Mouse (Mus musculus): Measurements from ENCODE around the gene Suclg2. TPM values are rescaled to one million over a fixed set of nuclear protein-coding genes. Genes with fewer than 3 reads are reported as not detected.
A peak's percentile ranks its signal among the peaks of the same experiment; 100 is the strongest.

The Suclg2 gene
- total and polyA plus RNA-seq, 3 experiments: 47.8 to 179 (median 151) TPM

- H3K4me1 ChIP-seq (ENCODE audit: control insufficient read depth, insufficient read depth, low read length): peaks cover 5% of the 10 kb centered on the region
- H3K27me3 ChIP-seq (ENCODE audit: control insufficient read depth, insufficient read depth, low read length): no peaks in the 10 kb centered on the region
- DNase-seq: no peak
- H3K79me2 ChIP-seq (replicated peaks; ENCODE audit: control insufficient read depth, insufficient read depth, low read length): no peaks in the 10 kb centered on the region; the same call in 1 of the 2 replicates
- H3K4me3 ChIP-seq: no peak overlapping the region
- no peaks in the 10 kb centered on the region for H3K36me3 ChIP-seq (ENCODE audit: control insufficient read depth, insufficient read depth, low read length)
- no peak overlapping the region for H3K27ac ChIP-seq
- no peak for TF ChIP-seq CTCF (IDR thresholded peaks at IDR 0.05)
- no peak for TF ChIP-seq EP300 (IDR thresholded peaks at IDR 0.05; ENCODE audit: insufficient read depth, low read depth, low read length)
- no peak for TF ChIP-seq POLR2A (IDR thresholded peaks at IDR 0.05; ENCODE audit: insufficient read depth, low read depth, low read length)
- WGBS: 90% methylated on average over 5 of the region's 5 CpGs
- no peak overlapping the region for H3K9ac ChIP-seq (ENCODE audit: low read depth, low read length)
- intact Hi-C loops (cut with DNase I): no loop called here
These were observed 2.1 kb downstream of the Suclg2 start for GRCm38 (mm10) chr6:95716476-95716875.

- DNase-seq: peak; percentile 51 to 64
- H3K4me1 ChIP-seq (ENCODE audit: control insufficient read depth, insufficient read depth, low read length): peaks cover 3% of the 10 kb centered on the region
- intact Hi-C loops (cut with DNase I): no loop called here
- H3K27me3 ChIP-seq (ENCODE audit: control insufficient read depth, insufficient read depth, low read length): no peaks in the 10 kb centered on the region
- 3% methylated on average over 5 of the region's 5 CpGs for WGBS
- no peaks in the 10 kb centered on the region for H3K36me3 ChIP-seq (ENCODE audit: control insufficient read depth, insufficient read depth, low read length)
- H3K4me3 ChIP-seq: no peak overlapping the region
- H3K9ac ChIP-seq (ENCODE audit: low read depth, low read length): no peak overlapping the region
- H3K27ac ChIP-seq: peak overlapping the region; percentile 24
- peaks cover 1% of the 10 kb centered on the region; the same call in 1 of the 2 replicates for H3K79me2 ChIP-seq (replicated peaks; ENCODE audit: control insufficient read depth, insufficient read depth, low read length)
- TF ChIP-seq CTCF (IDR thresholded peaks at IDR 0.05): peak; percentile 45
- no peak for TF ChIP-seq POLR2A (IDR thresholded peaks at IDR 0.05; ENCODE audit: insufficient read depth, low read depth, low read length)
- no peak for TF ChIP-seq EP300 (IDR thresholded peaks at IDR 0.05; ENCODE audit: insufficient read depth, low read depth, low read length)
These were observed 5.4 kb downstream of the Suclg2 start for GRCm38 (mm10) chr6:95713245-95713644.

- TF ChIP-seq CTCF (IDR thresholded peaks at IDR 0.05): no peak
- TF ChIP-seq EP300 (IDR thresholded peaks at IDR 0.05; ENCODE audit: insufficient read depth, low read depth, low read length): no peak
- no peak for TF ChIP-seq POLR2A (IDR thresholded peaks at IDR 0.05; ENCODE audit: insufficient read depth, low read depth, low read length)
- DNase-seq: no peak
- no peak overlapping the region for H3K9ac ChIP-seq (ENCODE audit: low read depth, low read length)
- WGBS: 87% methylated on average over 4 of the region's 4 CpGs
- H3K27ac ChIP-seq: no peak overlapping the region
- intact Hi-C loops (cut with DNase I): no loop called here
- no peaks in the 10 kb centered on the region for H3K36me3 ChIP-seq (ENCODE audit: control insufficient read depth, insufficient read depth, low read length)
- peaks cover 3% of the 10 kb centered on the region for H3K4me1 ChIP-seq (ENCODE audit: control insufficient read depth, insufficient read depth, low read length)
- no peak overlapping the region for H3K4me3 ChIP-seq
- peaks cover 1% of the 10 kb centered on the region; the same call in 1 of the 2 replicates for H3K79me2 ChIP-seq (replicated peaks; ENCODE audit: control insufficient read depth, insufficient read depth, low read length)
- H3K27me3 ChIP-seq (ENCODE audit: control insufficient read depth, insufficient read depth, low read length): no peaks in the 10 kb centered on the region
These were observed 6.5 kb downstream of the Suclg2 start for GRCm38 (mm10) chr6:95712081-95712480.

DNA sequence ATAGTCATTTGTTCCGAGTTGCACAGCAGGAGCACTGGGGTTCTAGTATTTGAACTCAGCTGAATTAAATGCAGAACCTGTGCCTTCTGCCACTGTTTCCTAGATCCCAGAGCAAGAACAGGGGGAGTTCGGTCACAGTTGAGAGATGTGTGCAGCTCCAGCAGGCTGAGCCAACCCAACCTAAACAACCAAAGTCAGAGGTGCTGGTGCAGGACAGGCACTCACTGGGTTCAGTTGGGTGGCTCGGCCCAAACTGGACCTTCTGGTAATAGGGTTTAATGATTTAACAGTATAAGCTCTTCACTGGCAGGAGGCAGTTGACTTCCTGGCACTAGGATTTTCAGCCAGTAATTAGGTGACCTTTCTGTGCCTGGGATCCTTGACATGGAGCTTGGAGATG is 6.9 kb downstream of the Suclg2 start:
- H3K36me3 ChIP-seq (ENCODE audit: control insufficient read depth, insufficient read depth, low read length): no peaks in the 10 kb centered on the region
- H3K4me3 ChIP-seq: no peak overlapping the region
- intact Hi-C loops (cut with DNase I): no loop called here
- H3K9ac ChIP-seq (ENCODE audit: low read depth, low read length): no peak overlapping the region
- no peaks in the 10 kb centered on the region for H3K27me3 ChIP-seq (ENCODE audit: control insufficient read depth, insufficient read depth, low read length)
- H3K79me2 ChIP-seq (replicated peaks; ENCODE audit: control insufficient read depth, insufficient read depth, low read length): peaks cover 1% of the 10 kb centered on the region; the same call in 1 of the 2 replicates
- TF ChIP-seq POLR2A (IDR thresholded peaks at IDR 0.05; ENCODE audit: insufficient read depth, low read depth, low read length): no peak
- no peak for TF ChIP-seq EP300 (IDR thresholded peaks at IDR 0.05; ENCODE audit: insufficient read depth, low read depth, low read length)
- no peak for TF ChIP-seq CTCF (IDR thresholded peaks at IDR 0.05)
- H3K27ac ChIP-seq: no peak overlapping the region
- H3K4me1 ChIP-seq (ENCODE audit: control insufficient read depth, insufficient read depth, low read length): peaks cover 3% of the 10 kb centered on the region
- 94% methylated on average over 3 of the region's 3 CpGs for WGBS
- DNase-seq: no peak

GRCm38 (mm10) chr6:95710886-95711285 is 7.7 kb downstream of the Suclg2 start:
- no peak overlapping the region for H3K27ac ChIP-seq
- no peak overlapping the region for H3K4me3 ChIP-seq
- H3K27me3 ChIP-seq (ENCODE audit: control insufficient read depth, insufficient read depth, low read length): no peaks in the 10 kb centered on the region
- H3K4me1 ChIP-seq (ENCODE audit: control insufficient read depth, insufficient read depth, low read length): peaks cover 3% of the 10 kb centered on the region
- TF ChIP-seq EP300 (IDR thresholded peaks at IDR 0.05; ENCODE audit: insufficient read depth, low read depth, low read length) (no peak), POLR2A (IDR thresholded peaks at IDR 0.05; ENCODE audit: insufficient read depth, low read depth, low read length) (no peak), CTCF (IDR thresholded peaks at IDR 0.05) (no peak)
- intact Hi-C loops (cut with DNase I): no loop called here
- no peak for DNase-seq
- no peak overlapping the region for H3K9ac ChIP-seq (ENCODE audit: low read depth, low read length)
- WGBS: 91% methylated on average over 6 of the region's 6 CpGs
- H3K36me3 ChIP-seq (ENCODE audit: control insufficient read depth, insufficient read depth, low read length): no peaks in the 10 kb centered on the region
- peaks cover 1% of the 10 kb centered on the region; the same call in 1 of the 2 replicates for H3K79me2 ChIP-seq (replicated peaks; ENCODE audit: control insufficient read depth, insufficient read depth, low read length)

GRCm38 (mm10) chr6:95709531-95709930 is 9.1 kb downstream of the Suclg2 start:
- H3K79me2 ChIP-seq (replicated peaks; ENCODE audit: control insufficient read depth, insufficient read depth, low read length): peaks cover 1% of the 10 kb centered on the region; the same call in 1 of the 2 replicates
- no peak overlapping the region for H3K9ac ChIP-seq (ENCODE audit: low read depth, low read length)
- no peaks in the 10 kb centered on the region for H3K36me3 ChIP-seq (ENCODE audit: control insufficient read depth, insufficient read depth, low read length)
- H3K27me3 ChIP-seq (ENCODE audit: control insufficient read depth, insufficient read depth, low read length): no peaks in the 10 kb centered on the region
- no peak overlapping the region for H3K4me3 ChIP-seq
- intact Hi-C loops (cut with DNase I): no loop called here
- no peak overlapping the region for H3K27ac ChIP-seq
- no peak for TF ChIP-seq CTCF (IDR thresholded peaks at IDR 0.05)
- TF ChIP-seq POLR2A (IDR thresholded peaks at IDR 0.05; ENCODE audit: insufficient read depth, low read depth, low read length): no peak
- TF ChIP-seq EP300 (IDR thresholded peaks at IDR 0.05; ENCODE audit: insufficient read depth, low read depth, low read length): no peak
- DNase-seq: no peak
- WGBS: 47% methylated on average over 4 of the region's 4 CpGs
- H3K4me1 ChIP-seq (ENCODE audit: control insufficient read depth, insufficient read depth, low read length): peaks cover 5% of the 10 kb centered on the region

All from heart, adult 2 months (tissue).